Mouse (Mus musculus): ENCODE data around the gene Mllt1. TPM values are rescaled to one million over a fixed set of nuclear protein-coding genes. Genes with fewer than 3 reads are reported as not detected.

Gene Mllt1
- polyA plus RNA-seq (2016; fragmentation: Nextera tagmentation; extraction: Ambion mirVana): 72.7 and 74.6 TPM in 2 replicates

- DNase-seq (ENCODE audit: extremely low spot score, low spot score): peak; percentile 99
- H3K27me3 ChIP-seq (ENCODE audit: poor library complexity, severe bottlenecking): peaks cover 10% of the 10 kb centered on the region
- H3K4me3 ChIP-seq: peak within 1 kb of the TSS; percentile 97
- H3K9me3 ChIP-seq: no peaks in the 10 kb centered on the region; the same call in 1 of the 2 replicates
- peaks cover 33% of the 10 kb centered on the region for H3K36me3 ChIP-seq (replicated peaks)
- H3K27ac ChIP-seq: peak within 1 kb of the TSS; percentile 97
- 2% methylated on average over 76 of the region's 76 CpGs for WGBS
- H3K4me1 ChIP-seq: peaks cover 37% of the 10 kb centered on the region
These were observed at the start of gene Mllt1 for GRCm38 (mm10) chr17:56935363-56936131. Gene Mllt1, minus strand, starts transcription at chr17:56935415.

- Histone ChIP-seq H3K27me3 (ENCODE audit: poor library complexity, severe bottlenecking) (no peaks in the 10 kb centered on the region), H3K4me3 (no peak overlapping the region), H3K36me3 (replicated peaks) (no peaks in the 10 kb centered on the region), H3K4me1 (peaks cover 3% of the 10 kb centered on the region; the same call in 1 of the 2 replicates), H3K9me3 (no peaks in the 10 kb centered on the region), H3K27ac (no peak overlapping the region)
- no peak for DNase-seq (ENCODE audit: extremely low spot score, low spot score)
- 87% methylated on average over 9 of the region's 9 CpGs for WGBS
These were observed 49.7 kb upstream of the Mllt1 start for GRCm38 (mm10) chr17:56984886-56985285.

- Histone ChIP-seq H3K4me1 (no peaks in the 10 kb centered on the region), H3K27ac (no peak within 1 kb of the TSS), H3K27me3 (ENCODE audit: poor library complexity, severe bottlenecking) (no peaks in the 10 kb centered on the region), H3K9me3 (no peaks in the 10 kb centered on the region), H3K4me3 (no peak within 1 kb of the TSS), H3K36me3 (replicated peaks) (no peaks in the 10 kb centered on the region)
- no peak for DNase-seq (ENCODE audit: extremely low spot score, low spot score)
- WGBS: 78% methylated on average over 5 of the region's 5 CpGs
These were observed 46.8 kb upstream of the Mllt1 start, which contains the start of gene Acer1 for GRCm38 (mm10) chr17:56982013-56982412. Gene Acer1, minus strand, starts transcription at chr17:56982126.

GRCm38 (mm10) chr17:56981049-56981448 lies 45.8 kb upstream of the Mllt1 start:
- Histone ChIP-seq H3K36me3 (replicated peaks) (no peaks in the 10 kb centered on the region), H3K27ac (no peak overlapping the region), H3K27me3 (ENCODE audit: poor library complexity, severe bottlenecking) (no peaks in the 10 kb centered on the region), H3K4me3 (no peak overlapping the region), H3K9me3 (no peaks in the 10 kb centered on the region), H3K4me1 (no peaks in the 10 kb centered on the region)
- no peak for DNase-seq (ENCODE audit: extremely low spot score, low spot score)
- 80% methylated on average over 7 of the region's 7 CpGs for WGBS

GRCm38 (mm10) chr17:56979524-56979923 lies 44.3 kb upstream of the Mllt1 start:
- Histone ChIP-seq H3K4me3 (no peak overlapping the region), H3K9me3 (no peaks in the 10 kb centered on the region), H3K27ac (no peak overlapping the region), H3K27me3 (ENCODE audit: poor library complexity, severe bottlenecking) (no peaks in the 10 kb centered on the region), H3K36me3 (replicated peaks) (no peaks in the 10 kb centered on the region), H3K4me1 (no peaks in the 10 kb centered on the region)
- no peak for DNase-seq (ENCODE audit: extremely low spot score, low spot score)
- WGBS: 51% methylated on average over 5 of the region's 8 CpGs

GRCm38 (mm10) chr17:56976531-56977390 lies 41.5 kb upstream of the Mllt1 start:
- H3K27me3 ChIP-seq (ENCODE audit: poor library complexity, severe bottlenecking): no peaks in the 10 kb centered on the region
- 82% methylated on average over 8 of the region's 8 CpGs for WGBS
- no peak for DNase-seq (ENCODE audit: extremely low spot score, low spot score)
- H3K36me3 ChIP-seq (replicated peaks): no peaks in the 10 kb centered on the region
- no peaks in the 10 kb centered on the region for H3K9me3 ChIP-seq
- no peaks in the 10 kb centered on the region for H3K4me1 ChIP-seq
- H3K27ac ChIP-seq: no peak overlapping the region
- H3K4me3 ChIP-seq: no peak overlapping the region

- 84% methylated on average over 3 of the region's 3 CpGs for WGBS
- H3K27me3 ChIP-seq (ENCODE audit: poor library complexity, severe bottlenecking): no peaks in the 10 kb centered on the region
- H3K36me3 ChIP-seq (replicated peaks): no peaks in the 10 kb centered on the region
- no peaks in the 10 kb centered on the region for H3K4me1 ChIP-seq
- DNase-seq (ENCODE audit: extremely low spot score, low spot score): no peak
- no peak overlapping the region for H3K27ac ChIP-seq
- H3K4me3 ChIP-seq: no peak overlapping the region
- no peaks in the 10 kb centered on the region for H3K9me3 ChIP-seq
These were observed 40.2 kb upstream of the Mllt1 start for GRCm38 (mm10) chr17:56975391-56975790.

GRCm38 (mm10) chr17:56974708-56975240 lies 39.6 kb upstream of the Mllt1 start:
- Histone ChIP-seq H3K9me3 (no peaks in the 10 kb centered on the region), H3K27me3 (ENCODE audit: poor library complexity, severe bottlenecking) (0 out of 2 replicates have a peak, but pooled peaks cover 4% of the 10 kb centered on the region), H3K36me3 (replicated peaks) (no peaks in the 10 kb centered on the region), H3K27ac (no peak overlapping the region), H3K4me3 (no peak overlapping the region), H3K4me1 (no peaks in the 10 kb centered on the region)
- 80% methylated on average over 5 of the region's 5 CpGs for WGBS
- no peak for DNase-seq (ENCODE audit: extremely low spot score, low spot score)

GRCm38 (mm10) chr17:56973956-56974707 lies 38.9 kb upstream of the Mllt1 start:
- DNase-seq (ENCODE audit: extremely low spot score, low spot score): no peak
- WGBS: 66% methylated on average over 13 of the region's 14 CpGs
- no peak overlapping the region for H3K4me3 ChIP-seq
- H3K27me3 ChIP-seq (ENCODE audit: poor library complexity, severe bottlenecking): 0 out of 2 replicates have a peak, but pooled peaks cover 5% of the 10 kb centered on the region
- no peak overlapping the region for H3K27ac ChIP-seq
- H3K4me1 ChIP-seq: no peaks in the 10 kb centered on the region
- H3K36me3 ChIP-seq (replicated peaks): no peaks in the 10 kb centered on the region
- H3K9me3 ChIP-seq: no peaks in the 10 kb centered on the region

GRCm38 (mm10) chr17:56970081-56970480 lies 34.9 kb upstream of the Mllt1 start:
- Histone ChIP-seq H3K4me1 (no peaks in the 10 kb centered on the region), H3K4me3 (no peak overlapping the region), H3K27me3 (ENCODE audit: poor library complexity, severe bottlenecking) (0 out of 2 replicates have a peak, but pooled peaks cover 5% of the 10 kb centered on the region), H3K36me3 (replicated peaks) (no peaks in the 10 kb centered on the region), H3K9me3 (no peaks in the 10 kb centered on the region), H3K27ac (no peak overlapping the region)
- DNase-seq (ENCODE audit: extremely low spot score, low spot score): no peak
- 72% methylated on average over 5 of the region's 5 CpGs for WGBS

- Histone ChIP-seq H3K36me3 (replicated peaks) (no peaks in the 10 kb centered on the region), H3K27me3 (ENCODE audit: poor library complexity, severe bottlenecking) (0 out of 2 replicates have a peak, but pooled peaks cover 5% of the 10 kb centered on the region), H3K4me3 (no peak overlapping the region), H3K4me1 (no peaks in the 10 kb centered on the region), H3K27ac (no peak overlapping the region), H3K9me3 (no peaks in the 10 kb centered on the region)
- DNase-seq (ENCODE audit: extremely low spot score, low spot score): no peak
- 83% methylated on average over 3 of the region's 3 CpGs for WGBS
These were observed 34.1 kb upstream of the Mllt1 start for GRCm38 (mm10) chr17:56969321-56969720.

- H3K4me1 ChIP-seq: no peaks in the 10 kb centered on the region
- H3K9me3 ChIP-seq: no peaks in the 10 kb centered on the region
- WGBS: 86% methylated on average over 6 of the region's 6 CpGs
- H3K4me3 ChIP-seq: no peak overlapping the region
- no peak overlapping the region for H3K27ac ChIP-seq
- H3K36me3 ChIP-seq (replicated peaks): no peaks in the 10 kb centered on the region
- no peaks in the 10 kb centered on the region for H3K27me3 ChIP-seq (ENCODE audit: poor library complexity, severe bottlenecking)
- no peak for DNase-seq (ENCODE audit: extremely low spot score, low spot score)
These were observed 28.4 kb upstream of the Mllt1 start for GRCm38 (mm10) chr17:56963646-56964045.
